In genomic region chr17:32657041-32657440, GRCm38 (mm10) we compare ENCODE assay signal across 30 mouse cellular contexts. TPM values are rescaled to one million over a fixed set of nuclear protein-coding genes. Genes with fewer than 3 reads are reported as not detected.
A peak's percentile ranks its signal among the peaks of the same experiment; 100 is the strongest.
DNase-seq lines count a peak whose midpoint lies in the region; ATAC-seq and TF ChIP-seq lines count a peak whose summit lies in the region.
"Had no signal": no experiment of that assay in that cellular context is flagged by ENCODE, and none has a peak within 500 bp of the region (broad histone marks: within the 10 kb centered on the region; RNA-seq: fewer than 3 reads in every experiment).

No protein-coding gene starts in this region.

- no peak overlapping the region for H3ac ChIP-seq in C2C12 (ENCODE audit: control insufficient read depth, insufficient read length, low read depth)

- TF ChIP-seq CTCF in C2C12 (IDR thresholded peaks at IDR 0.05; ENCODE audit: control insufficient read depth, insufficient read depth, insufficient read length): no peak
- no peak for TF ChIP-seq CTCF in small intestine, adult 2 months (IDR thresholded peaks at IDR 0.05; ENCODE audit: extremely low read depth, insufficient read length, insufficient replicate concordance, low read depth, low read length)
- TF ChIP-seq CTCF in layer of hippocampus, adult 2 months (conservative IDR thresholded peaks at IDR 0.05): no peak

- TF ChIP-seq POLR2A in small intestine, adult 2 months (IDR thresholded peaks at IDR 0.05; ENCODE audit: low read depth, low read length): no peak

- 71% methylated on average over 3 of the region's 3 CpGs for WGBS in small intestine, adult 2 months

- peak; percentile 68 for DNase-seq in 3T3-L1 (ENCODE audit: low read depth, low spot score)
- DNase-seq in NIH3T3 (ENCODE audit: low read depth): peak; percentile 54
- no peak for DNase-seq in layer of hippocampus, adult 2 months (ENCODE audit: low spot score in 2 of 2)
- DNase-seq in kidney, adult 8-10 months: no peak
- no peak for DNase-seq in adrenal gland, adult 18-20 months (ENCODE audit: low spot score in 2 of 2)
- DNase-seq: adrenal gland, adult 2 months; adrenal gland, adult 8-10 months; adrenal gland, postnatal 10 days; adrenal gland, postnatal 14 days; adrenal gland, postnatal 25 days; adrenal gland, postnatal 36 days; B cell, adult 2 months; cerebellum, adult 11 months; cerebellum, adult 11-12 months; cerebellum, adult 18-20 months; cerebellum, adult 2 months; cerebellum, adult 8-10 months; cerebellum, adult 9-10 months; cerebellum, adult 9-11 months had no signal

- no peak overlapping the region for H3K4me3 ChIP-seq in C2C12 (ENCODE audit: insufficient read depth, poor library complexity, severe bottlenecking)
- no peak overlapping the region for H3K4me3 ChIP-seq in small intestine, adult 2 months (ENCODE audit: low read depth, low read length)
- no peak overlapping the region for H3K4me3 ChIP-seq in layer of hippocampus, adult 2 months

- H3K27me3 ChIP-seq in C2C12 (ENCODE audit: control insufficient read depth, insufficient read depth, insufficient read length): no peaks in the 10 kb centered on the region
- H3K27me3 ChIP-seq in small intestine, adult 2 months (ENCODE audit: control insufficient read depth, insufficient read depth, low read length): no peaks in the 10 kb centered on the region
- H3K27me3 ChIP-seq: CH12.LX had no signal

- no peaks in the 10 kb centered on the region for H3K79me3 ChIP-seq in C2C12 (ENCODE audit: low read depth)

- no peaks in the 10 kb centered on the region for H3K36me3 ChIP-seq in C2C12 (ENCODE audit: control insufficient read depth, insufficient read depth)
- no peaks in the 10 kb centered on the region for H3K36me3 ChIP-seq in small intestine, adult 2 months (ENCODE audit: control insufficient read depth, insufficient read depth, low read length)
- H3K36me3 ChIP-seq: G1E had no signal

- H3K4me1 ChIP-seq in small intestine, adult 2 months (ENCODE audit: control insufficient read depth, insufficient read depth, insufficient read length, low read length): peaks cover 23% of the 10 kb centered on the region; the same call in 1 of the 2 replicates

- H3K79me2 ChIP-seq in C2C12 (ENCODE audit: control insufficient read depth, insufficient read depth): no peaks in the 10 kb centered on the region

- no peak for ATAC-seq in cerebellum, adult (ENCODE audit: insufficient number of reproducible peaks, low FRiP score, low TSS enrichment)
- ATAC-seq: activated CD4-positive, CD25-positive, alpha-beta regulatory T cell, adult 4 months; CD4-positive, CD25-positive, alpha-beta regulatory T cell, adult 4 months; Patski had no signal

- peak overlapping the region; percentile 62 for H3K27ac ChIP-seq in small intestine, adult 2 months (ENCODE audit: insufficient read depth, low read depth, low read length)
- H3K27ac ChIP-seq in layer of hippocampus, adult 2 months: no peak overlapping the region

TF ChIP-seq in C2C12, 6 proteins besides CTCF, POLR2A, EP300 and RAD21:
- TF ChIP-seq FOSL1 (IDR thresholded peaks at IDR 0.05; ENCODE audit: insufficient read depth, low read length, poor library complexity, severe bottlenecking) (no peak), USF1 (IDR thresholded peaks at IDR 0.05; ENCODE audit: low read depth) (no peak), MYOD1 (IDR thresholded peaks at IDR 0.05; ENCODE audit: control insufficient read depth, insufficient read length, low read depth) (peak; percentile 31), MAX (IDR thresholded peaks at IDR 0.05) (no peak), CEBPB (IDR thresholded peaks at IDR 0.05; ENCODE audit: low read depth) (no peak), MYOG (IDR thresholded peaks at IDR 0.05; ENCODE audit: control insufficient read depth, extremely low read depth, insufficient read length) (no peak)

RNA-seq across cellular contexts. Expression of gene Cyp4f40, which starts 1.7 kb away (rescaled TPM):
- polyA plus RNA-seq in C2C12 (2012; fragmentation: generic; extraction: Trizol): 0.13 TPM
- 20.5 and 87.7 TPM in 2 replicates for polyA plus RNA-seq in small intestine, adult 2 months (2012; rRNA removed)
- total RNA-seq in layer of hippocampus, adult 2 months (2021): not detected
- total RNA-seq in adrenal gland, adult 18-20 months (2021): under 1 TPM in 1 of 2 experiments, not detected in 1; 0.17 TPM
- total RNA-seq: adrenal gland, adult 2 months; adrenal gland, postnatal 10 days; adrenal gland, postnatal 14 days; adrenal gland, postnatal 25 days; adrenal gland, postnatal 36 days; adrenal gland, postnatal 4 days; MEL had no signal
- polyA plus RNA-seq: activated CD4-positive, CD25-positive, alpha-beta regulatory T cell, adult 4 months; adrenal gland, adult 2 months; CD4-positive, CD25-positive, alpha-beta regulatory T cell, adult 4 months; cerebellum, adult 2 months; G1E; Patski had no signal

RNA-seq across cellular contexts. Expression of gene Cyp4f15, which starts 28.4 kb away (rescaled TPM):
- polyA plus RNA-seq in C2C12 (2012; fragmentation: generic; extraction: Trizol): not detected
- 0.57 and 2.3 TPM in 2 replicates for polyA plus RNA-seq in small intestine, adult 2 months (2012; rRNA removed)
- 10 to 100 TPM; 16.7 to 20.7 TPM for total RNA-seq in layer of hippocampus, adult 2 months (2021)
- 1 to 10 TPM; 2.3 to 6.1 TPM for total RNA-seq in adrenal gland, adult 18-20 months (2021)
- total RNA-seq: CH12.LX, G1E, MEL had no signal
- polyA plus RNA-seq: activated CD4-positive, CD25-positive, alpha-beta regulatory T cell, adult 4 months; CD4-positive, CD25-positive, alpha-beta regulatory T cell, adult 4 months; G1E; Patski had no signal

RNA-seq across cellular contexts. Expression of gene Cyp4f37, which starts 35.9 kb away (rescaled TPM):
- polyA plus RNA-seq in C2C12 (2012; fragmentation: generic; extraction: Trizol): not detected
- polyA plus RNA-seq in small intestine, adult 2 months (2012; rRNA removed): not detected in 2 replicates
- not detected for total RNA-seq in layer of hippocampus, adult 2 months (2021)
- total RNA-seq in adrenal gland, adult 18-20 months (2021): not detected
- total RNA-seq: adrenal gland, adult 2 months; adrenal gland, adult 8-10 months; adrenal gland, postnatal 10 days; adrenal gland, postnatal 14 days; adrenal gland, postnatal 25 days; adrenal gland, postnatal 36 days; adrenal gland, postnatal 4 days; MEL had no signal
- polyA plus RNA-seq: activated CD4-positive, CD25-positive, alpha-beta regulatory T cell, adult 4 months; adrenal gland, adult 2 months; brain, embryonic 14.5 days; CD4-positive, CD25-positive, alpha-beta regulatory T cell, adult 4 months; cerebellum, adult 2 months; G1E had no signal

Comparison
In these comparisons a context has a peak if more than half of its experiments do, and no peak if none do; other contexts are left out.
1. DNase-seq: peak in 3T3-L1 (single experiment) and NIH3T3 (single experiment); none in layer of hippocampus, adult 2 months (0 of 2), kidney, adult 8-10 months (0 of 2) and adrenal gland, adult 18-20 months (0 of 2).